Mouse (Mus musculus) adrenal gland, postnatal 10 days (tissue): ENCODE measurements at regions not wholly inside any gene's neighbourhood (a gene's known extent, or its start where the extent isn't known, plus 50 kb on each side); places are given as distances from the start of the nearest gene placed in this dataset.

ENCODE experiments used
- DNase-seq: peaks from one replicate; pipeline ENCODE4 v3.0.0; 2021; ENCODE audit warnings: mixed read lengths

DNA sequence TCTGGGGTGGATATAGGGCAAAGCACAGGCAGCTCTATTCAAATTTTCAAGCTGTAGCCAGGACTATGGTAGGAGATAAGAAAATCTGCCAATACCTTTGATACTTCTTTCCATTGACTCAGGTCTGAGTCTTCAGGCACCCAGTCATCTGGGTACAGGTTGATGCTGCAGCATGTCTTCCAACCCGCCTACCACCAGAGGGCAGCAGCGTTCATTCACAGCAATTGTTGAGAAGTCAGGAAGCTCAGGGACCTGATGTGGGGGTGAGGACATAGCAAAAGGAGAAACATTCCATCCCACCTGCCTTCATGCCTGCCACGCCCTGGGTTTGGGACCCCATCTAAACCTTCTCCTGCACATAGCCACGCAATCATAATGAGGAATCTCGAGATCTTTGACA is 118.2 kb upstream of the Gm21876 start:
- peak; percentile 70 for DNase-seq

DNA sequence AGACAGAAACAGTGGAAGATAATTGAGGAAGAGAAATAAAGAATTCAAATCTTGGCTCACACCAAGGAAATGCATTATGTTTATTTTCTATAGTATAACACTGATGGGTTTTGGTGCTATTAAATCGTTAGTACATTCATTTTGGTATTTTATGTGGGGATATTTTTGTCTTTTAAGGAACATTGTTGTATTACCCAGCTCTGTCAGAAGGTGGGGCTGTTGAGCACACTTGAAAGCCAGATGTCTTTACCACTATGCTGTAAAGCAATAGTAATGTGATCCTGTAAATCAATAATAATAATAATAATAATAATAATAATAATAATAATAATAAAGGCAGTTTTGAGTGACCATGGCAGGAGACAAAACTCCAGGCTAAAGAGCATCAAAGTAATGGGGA is 120.0 kb upstream of the Gm21876 start:
- DNase-seq: peak; percentile 22

DNA sequence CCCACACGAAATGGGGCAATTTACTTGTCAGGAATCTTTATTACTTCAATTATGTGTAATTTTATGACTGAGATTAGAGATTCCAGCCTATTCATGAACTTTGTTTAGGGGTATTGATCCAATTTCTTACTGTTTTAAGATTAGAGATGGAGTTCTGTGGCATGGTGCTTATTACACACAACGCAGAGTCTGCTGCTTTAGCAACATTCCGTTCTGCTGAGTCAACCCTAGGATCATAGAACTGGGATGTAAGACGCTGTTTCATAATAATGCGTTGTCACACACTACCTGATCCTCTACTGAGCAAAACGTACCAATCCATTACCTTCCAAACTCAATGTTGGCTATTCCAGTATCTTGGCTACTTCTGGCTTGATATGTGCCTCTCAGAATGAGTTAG is 121.9 kb upstream of the Gm21876 start:
- no peak for DNase-seq

DNA sequence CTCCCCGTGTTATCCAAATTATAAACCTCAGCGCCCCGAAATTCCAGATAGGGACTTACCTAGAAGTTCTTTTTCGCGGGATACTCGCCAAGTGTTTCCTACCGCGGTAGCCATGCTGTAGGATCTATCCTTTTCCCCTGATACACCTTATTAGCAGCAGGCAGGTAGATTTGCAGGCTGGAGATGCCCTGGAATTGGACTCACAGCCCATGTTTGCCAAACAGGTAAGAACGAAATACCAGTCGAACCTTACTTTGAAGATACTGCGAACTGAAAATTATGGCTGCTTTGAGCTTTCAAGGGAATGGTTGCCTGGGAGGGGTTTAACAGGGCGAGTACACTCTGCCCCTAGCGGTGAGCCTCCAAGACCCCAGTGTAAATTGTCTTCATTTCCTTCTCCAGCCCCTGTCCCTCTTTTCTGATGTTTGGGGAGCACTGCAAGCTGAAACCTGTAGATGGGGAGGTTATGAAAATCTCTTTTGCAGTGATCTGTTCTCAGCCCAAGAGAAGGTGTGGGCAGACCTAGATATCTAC is 149.8 kb upstream of the Agtr2 start:
- DNase-seq: peak; percentile 2

DNA sequence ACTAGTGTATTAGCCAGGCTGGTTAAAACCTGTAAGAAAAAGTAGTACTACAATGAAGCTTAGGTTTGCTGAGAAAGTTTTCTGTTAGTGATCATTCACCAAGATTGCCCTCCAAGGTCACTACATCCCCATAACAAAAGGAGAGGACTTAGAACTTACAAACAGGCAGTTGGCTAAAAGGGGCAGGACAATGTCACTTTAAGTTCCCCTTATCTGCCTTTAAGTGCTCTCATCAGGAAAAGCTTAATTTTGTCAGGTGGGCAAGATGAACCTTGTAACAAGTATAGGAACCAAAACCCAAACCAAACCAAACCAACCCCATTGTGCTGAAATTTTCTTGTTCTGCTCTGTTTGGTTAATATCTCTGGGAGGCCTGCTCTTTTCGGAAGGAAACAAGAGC is 139.9 kb upstream of the Agtr2 start:
- DNase-seq: no peak

DNA sequence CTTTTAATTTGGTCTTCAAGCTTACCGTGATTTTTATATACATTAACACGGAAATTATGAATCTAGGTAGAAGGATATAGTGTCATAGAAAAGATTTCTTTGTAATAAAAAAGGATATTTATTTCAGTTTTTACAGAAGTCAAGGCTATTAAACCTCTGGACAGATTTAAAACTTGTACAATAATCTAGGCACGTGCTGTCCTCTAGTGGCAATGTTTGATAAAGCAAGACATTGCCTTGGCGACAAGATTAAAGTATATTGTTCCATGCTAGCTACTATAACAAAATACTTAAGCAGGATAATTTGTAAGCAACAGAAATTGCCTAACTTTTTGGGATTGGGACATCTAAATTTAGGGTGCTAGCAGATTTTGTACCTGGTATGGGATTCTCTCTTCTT is 133.8 kb upstream of the Agtr2 start:
- peak; percentile 11 for DNase-seq

DNA sequence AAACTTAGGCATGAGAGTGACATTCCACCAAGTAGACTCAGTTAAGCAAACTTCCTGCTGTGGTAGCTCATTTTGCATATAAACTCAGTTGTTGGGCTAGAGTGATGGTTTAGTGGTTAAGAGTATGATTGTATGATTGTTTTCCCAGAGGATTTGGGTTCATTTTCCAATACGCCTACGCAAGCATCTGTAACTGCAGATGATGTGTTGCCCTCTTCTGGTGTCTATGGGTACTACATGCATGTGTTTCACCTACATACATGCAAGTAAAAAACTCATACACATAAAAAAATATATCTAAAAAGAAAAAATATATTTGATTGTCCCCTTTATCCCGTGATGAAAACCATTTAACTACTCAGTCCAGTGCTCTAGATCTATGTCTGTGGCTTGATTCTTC is 132.0 kb upstream of the Agtr2 start:
- DNase-seq: peak; percentile 3

DNA sequence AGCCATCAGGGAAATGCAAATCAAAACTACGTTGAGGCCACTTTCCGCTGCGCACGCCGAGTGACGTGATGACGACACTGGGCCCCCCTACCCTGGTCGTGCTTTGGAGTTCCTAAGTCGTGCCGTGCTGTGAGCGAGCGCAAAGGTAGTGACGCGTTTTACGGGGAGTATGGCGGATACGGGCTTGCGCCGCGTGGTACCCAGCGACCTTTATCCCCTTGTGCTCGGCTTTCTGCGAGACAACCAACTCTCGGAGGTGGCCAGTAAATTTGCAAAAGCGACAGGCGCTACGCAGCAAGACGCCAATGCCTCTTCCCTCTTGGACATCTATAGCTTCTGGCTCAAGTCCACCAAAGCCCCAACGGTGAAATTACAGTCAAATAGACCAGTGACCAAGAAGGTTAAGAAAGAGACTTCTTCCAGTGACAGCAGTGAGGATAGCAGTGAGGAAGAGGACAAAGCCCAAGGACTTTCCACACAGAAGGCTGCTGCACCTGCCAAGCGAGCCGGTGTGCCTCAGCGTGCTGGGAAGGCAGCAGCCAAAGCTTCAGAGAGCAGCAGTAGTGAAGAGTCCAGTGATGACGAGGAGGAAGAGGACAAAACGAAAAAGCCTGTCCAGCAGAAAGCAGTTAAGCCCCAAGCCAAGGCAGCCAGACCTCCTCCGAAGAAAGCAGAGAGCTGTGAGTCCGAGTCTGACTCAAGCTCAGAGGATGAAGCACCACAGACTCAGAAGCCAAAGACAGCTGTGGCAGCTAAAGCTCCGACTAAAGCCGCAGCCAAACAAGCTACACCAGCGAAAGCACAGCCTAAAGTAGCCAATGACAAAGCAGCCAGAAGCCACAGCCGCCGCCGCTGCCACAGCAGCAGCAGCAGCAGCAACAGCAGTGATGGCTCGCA is 123.3 kb upstream of the Agtr2 start:
- peak; percentile 26 for DNase-seq

DNA sequence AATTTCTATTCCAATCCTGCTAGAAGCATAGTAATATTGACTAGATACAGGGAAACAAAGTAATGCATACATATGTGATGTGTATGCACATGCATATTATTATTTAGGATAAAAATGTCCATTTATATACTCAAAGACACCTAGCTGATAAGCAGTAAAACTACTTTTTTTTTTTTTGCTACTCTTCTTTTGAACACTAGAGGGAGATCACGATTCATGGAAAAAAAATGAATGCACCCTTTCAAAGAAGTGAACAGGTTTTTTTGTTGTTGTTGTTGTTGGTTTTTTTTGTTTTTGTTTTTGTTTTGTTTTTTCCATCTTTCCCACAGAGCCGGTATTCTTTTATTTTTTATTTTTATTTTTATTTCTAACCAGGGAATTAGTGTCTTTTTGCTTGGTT is 99.1 kb upstream of the Agtr2 start:
- no peak for DNase-seq

DNA sequence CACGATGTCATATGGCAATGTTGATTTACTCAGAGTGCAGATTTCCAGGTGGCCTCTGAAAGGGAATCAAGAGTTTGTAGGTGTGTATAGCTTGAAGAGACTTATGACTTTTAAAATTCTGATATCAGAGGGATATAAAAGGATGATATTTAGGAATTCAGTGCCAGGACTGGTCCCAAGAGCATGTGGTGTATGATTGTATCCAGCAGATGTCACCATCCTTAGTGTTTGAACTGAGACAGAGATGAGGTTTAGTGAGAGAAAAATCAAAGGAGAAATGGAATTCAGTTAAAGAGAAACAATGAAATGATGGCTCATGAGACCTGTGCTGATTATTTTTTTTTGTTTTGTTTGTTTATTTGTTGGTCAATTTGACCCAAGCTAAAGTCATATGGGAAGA is 94.4 kb upstream of the Agtr2 start:
- DNase-seq: no peak

DNA sequence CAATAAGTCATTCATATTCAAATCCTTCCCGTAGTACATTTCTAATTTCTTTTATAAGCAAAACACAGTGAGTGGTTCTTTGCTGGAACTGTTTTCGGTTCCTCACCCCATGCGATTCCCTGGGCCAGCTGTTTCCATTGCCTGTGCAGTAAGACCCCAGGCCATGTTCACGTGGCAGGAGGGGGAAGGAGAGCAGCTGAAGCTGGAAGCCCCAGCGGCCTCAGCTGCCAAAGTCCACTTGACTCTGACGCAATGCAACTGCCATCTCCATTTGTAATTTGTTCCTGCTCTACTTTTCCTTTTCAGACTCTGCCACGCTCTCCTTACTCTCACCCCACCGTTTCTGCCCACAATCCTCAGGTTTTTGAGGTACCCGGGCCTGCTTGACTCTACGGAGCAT is 91.1 kb upstream of the Agtr2 start:
- peak; percentile 3 for DNase-seq

DNA sequence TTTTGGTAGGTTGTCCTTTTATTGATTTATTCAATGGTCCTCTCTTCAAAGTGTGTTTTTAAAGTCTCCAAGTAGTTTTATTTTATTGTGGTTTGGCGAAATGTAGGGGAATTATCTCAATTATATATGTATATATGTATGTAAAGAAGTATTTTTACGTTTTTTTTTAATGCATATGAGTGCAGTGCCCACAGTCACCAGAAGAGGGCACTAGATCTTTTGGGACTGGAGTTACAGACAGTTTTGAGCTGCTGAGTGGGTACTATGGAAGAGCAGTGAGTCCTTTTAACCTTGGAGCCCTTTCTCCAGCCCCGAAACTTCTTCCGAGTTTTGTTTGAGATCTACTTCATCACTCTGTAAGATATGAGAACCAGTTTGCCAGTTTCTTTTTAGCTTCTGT is 59.5 kb upstream of the Agtr2 start:
- DNase-seq: peak; percentile 13

DNA sequence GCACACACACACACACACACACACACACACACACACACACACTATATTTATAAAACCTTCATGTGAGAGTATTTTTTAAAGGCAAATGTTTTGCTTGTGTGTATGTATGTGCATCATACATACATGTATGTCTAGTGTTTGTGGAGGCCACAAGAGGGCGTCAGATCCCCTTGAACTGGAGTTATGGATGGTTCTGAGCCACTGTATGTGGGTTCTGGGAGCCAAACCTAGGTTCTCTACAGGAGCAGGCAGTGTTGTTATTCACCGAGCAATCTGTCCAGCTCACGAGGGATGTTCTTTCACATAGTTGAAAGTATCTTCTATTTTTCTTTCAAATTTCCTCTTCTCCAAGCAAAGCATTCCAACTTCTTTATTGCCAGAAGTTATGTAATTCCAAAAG is 56.3 kb upstream of the Agtr2 start:
- no peak for DNase-seq

DNA sequence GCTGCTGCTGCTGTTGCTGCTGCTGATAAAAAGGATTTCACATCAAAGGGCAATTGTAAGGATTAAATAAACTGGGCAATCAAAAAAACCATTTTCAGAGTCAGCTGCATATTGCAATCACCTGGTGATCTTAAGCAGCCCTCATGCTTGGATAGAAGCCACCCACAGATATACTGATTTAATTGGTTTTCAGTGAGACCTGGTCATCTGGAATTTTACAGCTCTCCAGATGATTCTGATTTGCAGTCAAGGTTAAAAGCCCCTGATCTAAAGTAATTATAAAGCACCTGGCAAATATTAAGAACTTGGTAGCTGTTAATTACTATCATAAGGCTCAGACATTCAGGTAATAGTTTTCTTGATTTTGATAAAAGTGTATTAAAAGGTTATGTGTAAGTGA is 50.8 kb upstream of the Agtr2 start:
- no peak for DNase-seq
